Mouse (Mus musculus): ENCODE data around the gene Adgre1. TPM values are rescaled to one million over a fixed set of nuclear protein-coding genes. Genes with fewer than 3 reads are reported as not detected.
"Not testable (repeated sequence)": the region's sequence is repeated elsewhere in the genome, so short reads cannot be mapped to it uniquely, and the experiment has no call there.

Adgre1 gene
- polyA plus RNA-seq (2012; rRNA removed) = 5.0 and 5.3 TPM in 2 replicates

GRCm38 (mm10) chr17:57358441-57358840, at the start of gene Adgre1:
Gene Adgre1 (plus strand): TSS chr17:57358691.
- Histone ChIP-seq H3K4me3 (ENCODE audit: insufficient read depth, low read length) (no peak within 1 kb of the TSS; the same call in 1 of the 2 replicates), H3K4me1 (ENCODE audit: control insufficient read depth, insufficient read depth, low read length) (peaks cover 2% of the 10 kb centered on the region; the same call in 1 of the 2 replicates), H3K27ac (ENCODE audit: insufficient read depth, low read length) (no peak within 1 kb of the TSS)
- TF ChIP-seq CTCF (IDR thresholded peaks at IDR 0.05; ENCODE audit: extremely low read depth, insufficient read depth, low read length) (no peak), POLR2A (IDR thresholded peaks at IDR 0.05; ENCODE audit: extremely low read depth, insufficient read depth, low read length) (no peak)

GRCm38 (mm10) chr17:57311801-57312200, 46.7 kb upstream of the Adgre1 start:
- no peak overlapping the region for H3K27ac ChIP-seq (ENCODE audit: insufficient read depth, low read length)
- H3K4me1 ChIP-seq (ENCODE audit: control insufficient read depth, insufficient read depth, low read length) = peaks cover 1% of the 10 kb centered on the region; the same call in 1 of the 2 replicates
- TF ChIP-seq POLR2A (IDR thresholded peaks at IDR 0.05; ENCODE audit: extremely low read depth, insufficient read depth, low read length) (no peak), CTCF (IDR thresholded peaks at IDR 0.05; ENCODE audit: extremely low read depth, insufficient read depth, low read length) (no peak)
- no peak overlapping the region for H3K4me3 ChIP-seq (ENCODE audit: insufficient read depth, low read length)

- Histone ChIP-seq H3K4me3 (ENCODE audit: insufficient read depth, low read length) (no peak overlapping the region), H3K4me1 (ENCODE audit: control insufficient read depth, insufficient read depth, low read length) (no peaks in the 10 kb centered on the region), H3K27ac (ENCODE audit: insufficient read depth, low read length) (no peak overlapping the region)
- TF ChIP-seq CTCF (IDR thresholded peaks at IDR 0.05; ENCODE audit: extremely low read depth, insufficient read depth, low read length) (no peak), POLR2A (IDR thresholded peaks at IDR 0.05; ENCODE audit: extremely low read depth, insufficient read depth, low read length) (no peak)
Observed at GRCm38 (mm10) chr17:57327615-57328014, 30.9 kb upstream of the Adgre1 start.

DNA sequence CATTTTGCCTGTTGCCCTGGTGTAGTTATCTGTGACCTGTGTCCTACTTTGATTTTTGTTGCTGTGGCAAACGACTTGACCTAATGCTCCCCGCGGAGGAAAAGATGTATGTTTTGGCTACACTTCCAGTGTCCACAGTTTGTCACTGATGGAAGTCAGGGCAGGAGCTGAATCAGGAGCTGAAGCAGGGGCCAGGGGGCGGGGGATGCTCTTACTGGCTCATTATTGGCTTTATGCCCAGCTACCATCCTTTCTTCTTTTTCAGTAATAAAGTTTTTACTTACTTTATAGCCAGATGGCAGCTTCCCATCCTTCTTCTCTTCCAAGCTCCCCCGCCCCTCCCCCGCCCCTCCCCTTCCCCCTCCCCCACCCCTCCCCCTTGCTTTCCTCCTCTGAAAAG, 29.5 kb upstream of the Adgre1 start:
- no peak overlapping the region for H3K4me3 ChIP-seq (ENCODE audit: insufficient read depth, low read length)
- no peaks in the 10 kb centered on the region for H3K4me1 ChIP-seq (ENCODE audit: control insufficient read depth, insufficient read depth, low read length)
- TF ChIP-seq POLR2A (IDR thresholded peaks at IDR 0.05; ENCODE audit: extremely low read depth, insufficient read depth, low read length) = no peak
- TF ChIP-seq CTCF (IDR thresholded peaks at IDR 0.05; ENCODE audit: extremely low read depth, insufficient read depth, low read length) = no peak
- no peak overlapping the region for H3K27ac ChIP-seq (ENCODE audit: insufficient read depth, low read length)

- Histone ChIP-seq H3K4me3 (ENCODE audit: insufficient read depth, low read length) (no peak overlapping the region), H3K27ac (ENCODE audit: insufficient read depth, low read length) (no peak overlapping the region), H3K4me1 (ENCODE audit: control insufficient read depth, insufficient read depth, low read length) (no peaks in the 10 kb centered on the region)
- no peak for TF ChIP-seq CTCF (IDR thresholded peaks at IDR 0.05; ENCODE audit: extremely low read depth, insufficient read depth, low read length)
- TF ChIP-seq POLR2A (IDR thresholded peaks at IDR 0.05; ENCODE audit: extremely low read depth, insufficient read depth, low read length) = no peak
Observed at GRCm38 (mm10) chr17:57330993-57331392, 27.5 kb upstream of the Adgre1 start.

DNA sequence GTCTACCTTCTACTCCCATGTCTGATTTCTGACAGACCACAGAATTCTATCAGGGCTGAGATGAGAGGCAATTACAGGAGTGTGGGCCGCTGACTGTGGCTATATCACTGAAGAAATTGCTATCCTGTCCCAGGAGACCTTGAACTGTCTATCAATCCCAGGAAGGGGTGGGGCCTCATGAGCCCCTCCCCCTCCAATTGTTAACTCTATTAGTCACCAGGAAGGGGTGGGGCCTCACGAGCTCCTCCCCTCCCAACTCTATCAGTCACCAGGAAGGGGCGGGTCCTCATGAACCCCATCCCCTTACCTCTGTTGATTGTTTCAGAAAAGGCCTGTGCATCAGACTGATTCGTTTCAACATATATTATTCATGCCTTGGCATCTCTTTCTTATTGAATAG, 26.2 kb upstream of the Adgre1 start:
- no peak overlapping the region for H3K27ac ChIP-seq (ENCODE audit: insufficient read depth, low read length)
- H3K4me3 ChIP-seq (ENCODE audit: insufficient read depth, low read length) = no peak overlapping the region
- no peaks in the 10 kb centered on the region for H3K4me1 ChIP-seq (ENCODE audit: control insufficient read depth, insufficient read depth, low read length)
- TF ChIP-seq POLR2A (IDR thresholded peaks at IDR 0.05; ENCODE audit: extremely low read depth, insufficient read depth, low read length) (no peak), CTCF (IDR thresholded peaks at IDR 0.05; ENCODE audit: extremely low read depth, insufficient read depth, low read length) (no peak)

- TF ChIP-seq CTCF (IDR thresholded peaks at IDR 0.05; ENCODE audit: extremely low read depth, insufficient read depth, low read length) = no peak
- no peak for TF ChIP-seq POLR2A (IDR thresholded peaks at IDR 0.05; ENCODE audit: extremely low read depth, insufficient read depth, low read length)
- H3K27ac ChIP-seq (ENCODE audit: insufficient read depth, low read length) = no peak overlapping the region
- H3K4me3 ChIP-seq (ENCODE audit: insufficient read depth, low read length) = no peak overlapping the region
- no peaks in the 10 kb centered on the region for H3K4me1 ChIP-seq (ENCODE audit: control insufficient read depth, insufficient read depth, low read length)
Observed at GRCm38 (mm10) chr17:57334001-57334760, 24.3 kb upstream of the Adgre1 start.

- H3K27ac ChIP-seq (ENCODE audit: insufficient read depth, low read length) = no peak overlapping the region
- no peak overlapping the region for H3K4me3 ChIP-seq (ENCODE audit: insufficient read depth, low read length)
- TF ChIP-seq POLR2A (IDR thresholded peaks at IDR 0.05; ENCODE audit: extremely low read depth, insufficient read depth, low read length) (no peak), CTCF (IDR thresholded peaks at IDR 0.05; ENCODE audit: extremely low read depth, insufficient read depth, low read length) (peak; percentile 82)
Observed at GRCm38 (mm10) chr17:57334761-57335150, 23.7 kb upstream of the Adgre1 start.

DNA sequence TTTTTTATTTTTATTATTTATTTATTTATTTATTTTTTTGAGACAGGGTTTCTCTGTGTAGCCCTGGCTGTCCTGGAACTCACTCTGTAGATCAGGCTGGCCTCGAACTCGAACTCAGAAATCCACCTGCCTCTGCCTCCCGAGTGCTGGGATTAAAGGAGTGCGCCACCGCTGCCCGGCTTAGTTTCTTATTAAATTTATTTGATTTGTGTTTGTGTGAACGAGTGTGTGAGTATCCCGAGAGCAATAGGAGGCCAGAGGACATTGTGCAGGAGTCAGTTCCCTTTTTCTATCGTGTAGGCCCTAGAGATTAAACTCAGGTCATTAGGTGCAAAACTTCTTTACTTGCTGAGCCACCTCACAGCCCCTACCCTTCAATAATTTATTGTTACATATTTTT, 23.3 kb upstream of the Adgre1 start:
- H3K27ac ChIP-seq (ENCODE audit: insufficient read depth, low read length); H3K4me3 ChIP-seq (ENCODE audit: insufficient read depth, low read length); H3K4me1 ChIP-seq (ENCODE audit: control insufficient read depth, insufficient read depth, low read length): not testable (repeated sequence)

More at GRCm38 (mm10) chr17:57334761-57335150, 23.7 kb upstream of the Adgre1 start:
- H3K4me1 ChIP-seq (ENCODE audit: control insufficient read depth, insufficient read depth, low read length) = no peaks in the 10 kb centered on the region

GRCm38 (mm10) chr17:57335673-57336303, 22.7 kb upstream of the Adgre1 start:
- Histone ChIP-seq H3K27ac (ENCODE audit: insufficient read depth, low read length) (no peak overlapping the region), H3K4me3 (ENCODE audit: insufficient read depth, low read length) (no peak overlapping the region), H3K4me1 (ENCODE audit: control insufficient read depth, insufficient read depth, low read length) (no peaks in the 10 kb centered on the region)
- TF ChIP-seq POLR2A (IDR thresholded peaks at IDR 0.05; ENCODE audit: extremely low read depth, insufficient read depth, low read length) (no peak), CTCF (IDR thresholded peaks at IDR 0.05; ENCODE audit: extremely low read depth, insufficient read depth, low read length) (peak; percentile 97)

Data from cortical plate, adult 2 months (tissue).